Mouse (Mus musculus): ENCODE measurements at regions not wholly inside any gene's neighbourhood (a gene's known extent, or its start where the extent isn't known, plus 50 kb on each side); places are given as distances from the start of the nearest gene placed in this dataset.
A peak's percentile ranks its signal among the peaks of the same experiment; 100 is the strongest.

GRCm38 (mm10) chr11:21027299-21027698 lies 63.8 kb upstream of the Peli1 start:
- DNase-seq (no peak), ATAC-seq (no peak)
- Histone ChIP-seq H3K9me3 (ENCODE audit: low read length) (no peaks in the 10 kb centered on the region; the same call in 1 of the 2 replicates), H3K27me3 (ENCODE audit: insufficient read depth, low read length) (no peaks in the 10 kb centered on the region), H3K4me1 (ENCODE audit: insufficient read depth) (peaks cover 4% of the 10 kb centered on the region; the same call in 1 of the 2 replicates), H3K4me3 (ENCODE audit: low read depth, low read length) (no peak overlapping the region), H3K4me2 (ENCODE audit: low read depth, low read length) (no peak overlapping the region), H3K9ac (replicated peaks) (no peak overlapping the region), H3K27ac (ENCODE audit: low read depth) (no peak overlapping the region), H3K36me3 (replicated peaks; ENCODE audit: insufficient read depth, low read length) (no peaks in the 10 kb centered on the region)
- 65% methylated on average over 4 of the region's 4 CpGs for WGBS (ENCODE audit: insufficient replicate concordance)
- TF ChIP-seq CTCF (IDR thresholded peaks at IDR 0.05; ENCODE audit: low read depth) = no peak
- no peak for TF ChIP-seq EP300 (IDR thresholded peaks at IDR 0.05; ENCODE audit: low read depth)

- WGBS (ENCODE audit: insufficient replicate concordance) = 83% methylated on average over 6 of the region's 6 CpGs
- TF ChIP-seq EP300 (IDR thresholded peaks at IDR 0.05; ENCODE audit: low read depth) = no peak
- no peak for TF ChIP-seq CTCF (IDR thresholded peaks at IDR 0.05; ENCODE audit: low read depth)
- Histone ChIP-seq H3K4me3 (ENCODE audit: low read depth, low read length) (no peak overlapping the region), H3K4me2 (ENCODE audit: low read depth, low read length) (no peak overlapping the region), H3K9ac (replicated peaks) (no peak overlapping the region), H3K9me3 (ENCODE audit: low read length) (no peaks in the 10 kb centered on the region; the same call in 1 of the 2 replicates), H3K27ac (ENCODE audit: low read depth) (no peak overlapping the region), H3K36me3 (replicated peaks; ENCODE audit: insufficient read depth, low read length) (no peaks in the 10 kb centered on the region), H3K4me1 (ENCODE audit: insufficient read depth) (peaks cover 3% of the 10 kb centered on the region; the same call in 1 of the 2 replicates), H3K27me3 (ENCODE audit: insufficient read depth, low read length) (no peaks in the 10 kb centered on the region)
- ATAC-seq (no peak), DNase-seq (no peak)
Observed at GRCm38 (mm10) chr11:21030362-21030761, 60.7 kb upstream of the Peli1 start.

- DNase-seq (no peak), ATAC-seq (no peak)
- Histone ChIP-seq H3K4me1 (ENCODE audit: insufficient read depth) (peaks cover 3% of the 10 kb centered on the region; the same call in 1 of the 2 replicates), H3K27ac (ENCODE audit: low read depth) (no peak overlapping the region), H3K36me3 (replicated peaks; ENCODE audit: insufficient read depth, low read length) (no peaks in the 10 kb centered on the region), H3K4me3 (ENCODE audit: low read depth, low read length) (no peak overlapping the region), H3K27me3 (ENCODE audit: insufficient read depth, low read length) (no peaks in the 10 kb centered on the region), H3K9ac (replicated peaks) (no peak overlapping the region), H3K4me2 (ENCODE audit: low read depth, low read length) (no peak overlapping the region), H3K9me3 (ENCODE audit: low read length) (no peaks in the 10 kb centered on the region; the same call in 1 of the 2 replicates)
- TF ChIP-seq CTCF (IDR thresholded peaks at IDR 0.05; ENCODE audit: low read depth) (no peak), EP300 (IDR thresholded peaks at IDR 0.05; ENCODE audit: low read depth) (no peak)
- 79% methylated on average over 2 of the region's 2 CpGs for WGBS (ENCODE audit: insufficient replicate concordance)
Observed at GRCm38 (mm10) chr11:21031816-21032215, 59.3 kb upstream of the Peli1 start.

- no peak for ATAC-seq
- no peaks in the 10 kb centered on the region for H3K36me3 ChIP-seq (replicated peaks; ENCODE audit: insufficient read depth, low read length)
- H3K27ac ChIP-seq (ENCODE audit: low read depth) = no peak overlapping the region
- no peak for TF ChIP-seq EP300 (IDR thresholded peaks at IDR 0.05; ENCODE audit: low read depth)
- 78% methylated on average over 14 of the region's 14 CpGs for WGBS (ENCODE audit: insufficient replicate concordance)
- H3K9me3 ChIP-seq (ENCODE audit: low read length) = no peaks in the 10 kb centered on the region; the same call in 1 of the 2 replicates
- DNase-seq = no peak
- H3K4me2 ChIP-seq (ENCODE audit: low read depth, low read length) = no peak overlapping the region
- peaks cover 3% of the 10 kb centered on the region; the same call in 1 of the 2 replicates for H3K4me1 ChIP-seq (ENCODE audit: insufficient read depth)
- no peak overlapping the region for H3K9ac ChIP-seq (replicated peaks)
- no peak overlapping the region for H3K4me3 ChIP-seq (ENCODE audit: low read depth, low read length)
- no peaks in the 10 kb centered on the region for H3K27me3 ChIP-seq (ENCODE audit: insufficient read depth, low read length)
Observed at GRCm38 (mm10) chr11:21033234-21033822, 57.8 kb upstream of the Peli1 start.

GRCm38 (mm10) chr11:21033823-21034401 lies 57.2 kb upstream of the Peli1 start:
- Histone ChIP-seq H3K36me3 (replicated peaks; ENCODE audit: insufficient read depth, low read length) (no peaks in the 10 kb centered on the region), H3K4me3 (ENCODE audit: low read depth, low read length) (no peak overlapping the region), H3K4me2 (ENCODE audit: low read depth, low read length) (peak overlapping the region; percentile 35), H3K27me3 (ENCODE audit: insufficient read depth, low read length) (no peaks in the 10 kb centered on the region), H3K9me3 (ENCODE audit: low read length) (no peaks in the 10 kb centered on the region; the same call in 1 of the 2 replicates), H3K27ac (ENCODE audit: low read depth) (0 out of 2 replicates have a peak overlapping the region, but pooled peaks have one; percentile 2), H3K4me1 (ENCODE audit: insufficient read depth) (peaks cover 3% of the 10 kb centered on the region; the same call in 1 of the 2 replicates), H3K9ac (replicated peaks) (no peak overlapping the region)
- DNase-seq (no peak), ATAC-seq (no peak)
- WGBS (ENCODE audit: insufficient replicate concordance) = 28% methylated on average over 11 of the region's 11 CpGs
- TF ChIP-seq EP300 (IDR thresholded peaks at IDR 0.05; ENCODE audit: low read depth) = no peak
- TF ChIP-seq CTCF (IDR thresholded peaks at IDR 0.05; ENCODE audit: low read depth) = no peak

- 66% methylated on average over 7 of the region's 7 CpGs for WGBS (ENCODE audit: insufficient replicate concordance)
- DNase-seq (no peak), ATAC-seq (no peak)
- Histone ChIP-seq H3K27me3 (ENCODE audit: insufficient read depth, low read length) (no peaks in the 10 kb centered on the region), H3K9me3 (ENCODE audit: low read length) (no peaks in the 10 kb centered on the region), H3K4me2 (ENCODE audit: low read depth, low read length) (no peak overlapping the region), H3K36me3 (replicated peaks; ENCODE audit: insufficient read depth, low read length) (no peaks in the 10 kb centered on the region), H3K4me1 (ENCODE audit: insufficient read depth) (peaks cover 3% of the 10 kb centered on the region; the same call in 1 of the 2 replicates), H3K9ac (replicated peaks) (no peak overlapping the region), H3K4me3 (ENCODE audit: low read depth, low read length) (no peak overlapping the region), H3K27ac (ENCODE audit: low read depth) (no peak overlapping the region)
- no peak for TF ChIP-seq CTCF (IDR thresholded peaks at IDR 0.05; ENCODE audit: low read depth)
- no peak for TF ChIP-seq EP300 (IDR thresholded peaks at IDR 0.05; ENCODE audit: low read depth)
Observed at GRCm38 (mm10) chr11:21036161-21036916, 54.8 kb upstream of the Peli1 start.

Measured in liver, postnatal 0 days (tissue).